Mouse (Mus musculus) central nervous system, embryonic 14 days (tissue): Measurements from ENCODE around the gene Sumo1. TPM values are rescaled to one million over a fixed set of nuclear protein-coding genes. Genes with fewer than 3 reads are reported as not detected.

Experiments
- polyA plus RNA-seq: library from polyadenylated mRNA; depleted of rRNA; stranded (reverse); fragments of >200 nt; gene quantifications from 2 replicates; pipeline ENCODE4 v1.2.3, GENCODE M21; 2012; rRNA removed

Sumo1 gene
- 130 and 147 TPM in 2 replicates for polyA plus RNA-seq

DNA sequence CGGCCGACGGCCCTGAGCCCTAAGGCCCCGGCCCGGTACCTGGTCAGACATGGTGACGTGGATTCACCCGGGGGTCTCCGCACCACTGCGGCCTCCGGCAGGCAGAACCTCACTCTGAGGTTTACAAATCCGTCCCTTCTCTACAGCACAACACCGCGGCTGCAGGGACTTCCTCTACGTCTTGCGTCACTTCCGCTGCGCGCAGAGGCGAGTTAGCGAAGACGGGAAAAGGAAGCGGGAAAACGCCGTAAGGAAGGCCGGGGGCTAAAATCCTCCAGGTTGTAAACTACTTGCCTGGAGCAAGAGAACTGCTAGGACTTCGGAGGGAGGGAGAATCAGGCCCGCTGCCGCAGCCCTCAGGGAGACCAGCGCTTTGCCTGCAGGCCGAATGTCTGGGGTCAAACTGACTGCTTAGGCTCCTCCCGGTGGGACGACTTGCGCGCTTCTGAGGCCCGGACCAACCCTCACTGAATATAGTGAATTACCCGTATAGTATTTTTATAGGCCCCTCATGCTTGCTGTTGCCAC, at the start of gene Sumo1:
Gene Sumo1 (minus strand): TSS at position 194 of the 528 bp plus-strand sequence.

DNA sequence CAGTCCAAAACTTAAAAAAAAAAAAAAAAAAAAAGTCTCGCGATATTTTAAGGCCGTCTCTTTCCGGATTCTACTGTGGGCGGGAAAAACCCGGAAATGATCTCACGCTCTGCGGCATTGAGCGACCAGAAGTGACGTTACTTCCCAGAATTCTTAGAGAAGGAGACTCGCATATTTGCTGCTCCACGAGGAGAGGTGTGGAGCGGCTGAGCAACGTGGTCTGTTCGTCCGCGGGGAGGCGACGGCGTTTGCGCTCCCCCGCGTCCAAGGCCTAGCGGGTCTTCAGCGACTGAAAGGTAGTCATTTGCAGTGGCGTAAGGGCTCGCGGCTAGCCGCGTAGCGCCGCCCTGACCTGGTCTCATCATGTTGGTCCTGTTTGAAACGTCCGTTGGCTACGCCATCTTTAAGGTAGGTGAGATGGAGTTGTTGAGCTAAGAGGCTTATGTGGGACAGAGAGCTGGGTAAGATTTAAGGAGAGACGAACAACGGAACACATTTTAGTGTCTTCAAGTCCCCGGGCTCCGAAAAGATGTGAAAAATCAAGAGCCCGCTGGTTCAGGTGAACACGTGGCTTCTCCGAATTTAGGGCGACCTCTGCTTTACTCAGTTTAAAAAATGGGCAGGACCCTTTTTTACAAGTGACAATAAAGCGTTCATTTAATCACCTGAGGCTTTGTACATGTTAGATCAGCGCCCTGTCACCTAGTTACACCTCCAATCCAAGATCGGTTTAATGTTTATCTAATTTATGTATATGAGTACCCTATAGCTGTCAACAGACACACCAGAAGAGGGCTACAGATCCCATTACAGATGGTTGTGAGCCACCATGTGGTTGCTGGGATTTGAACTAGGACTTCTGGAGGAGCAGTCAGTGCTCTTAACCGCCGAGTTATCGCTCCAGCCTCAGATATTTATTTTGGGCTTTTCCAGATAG, 14.5 kb upstream of the Sumo1 start, which contains the start of gene Nop58:
Gene Nop58 (plus strand): TSS at position 153 of the 937 bp plus-strand sequence.

Other genes starting within 250 kb of the Sumo1 start
- 8.5 and 13.6 TPM in 2 replicates for gene Fzd7, start 188.4 kb downstream of the Sumo1 start, polyA plus RNA-seq
- gene Gm973, start 154.6 kb downstream of the Sumo1 start, polyA plus RNA-seq: 3.7 and 4.1 TPM in 2 replicates
- gene Nop58, start 14.1 kb upstream of the Sumo1 start, polyA plus RNA-seq: 78.0 and 84.6 TPM in 2 replicates
- 15.8 and 17.6 TPM in 2 replicates for gene Bmpr2, start 92.6 kb upstream of the Sumo1 start, polyA plus RNA-seq
- gene Fam117b, start 242.2 kb upstream of the Sumo1 start, polyA plus RNA-seq: 40.3 and 41.4 TPM in 2 replicates